Comparison of ENCODE assay signal across 8 mouse cellular contexts in genomic region chr17:83128843-83129544, GRCm38 (mm10).
A peak's percentile ranks its signal among the peaks of the same experiment; 100 is the strongest.
DNase-seq lines count a peak whose midpoint lies in the region; ATAC-seq and TF ChIP-seq lines count a peak whose summit lies in the region.

No protein-coding gene starts in this region.

- H3K4me3 ChIP-seq in cerebellum, adult 2 months (replicated peaks; ENCODE audit: insufficient read depth, low read depth, low read length) = peak overlapping the region; percentile 4
- H3K4me3 ChIP-seq in hindbrain, embryonic 10.5 days = no peak overlapping the region
- no peak overlapping the region for H3K4me3 ChIP-seq in liver, embryonic 11.5 days (ENCODE audit: low read depth, low read length)

- TF ChIP-seq POLR2A in cerebellum, adult 2 months (IDR thresholded peaks at IDR 0.05; ENCODE audit: borderline replicate concordance, insufficient read depth, low read length) = no peak

- peaks cover 4% of the 10 kb centered on the region for H3K4me1 ChIP-seq in cerebellum, adult 2 months (ENCODE audit: control insufficient read depth, insufficient read depth, low read length)
- H3K4me1 ChIP-seq in hindbrain, embryonic 10.5 days (replicated peaks) = peaks cover 74% of the 10 kb centered on the region
- peaks cover 11% of the 10 kb centered on the region for H3K4me1 ChIP-seq in liver, embryonic 11.5 days (replicated peaks; ENCODE audit: control insufficient read depth, insufficient read depth, low read length)

- no peak for TF ChIP-seq CTCF in cerebellum, adult 2 months (IDR thresholded peaks at IDR 0.05; ENCODE audit: borderline replicate concordance, insufficient read depth, low read depth, low read length)

- no peaks in the 10 kb centered on the region for H3K9me3 ChIP-seq in hindbrain, embryonic 10.5 days
- H3K9me3 ChIP-seq in liver, embryonic 11.5 days (ENCODE audit: control insufficient read depth, low read length) = no peaks in the 10 kb centered on the region

- peak; percentile 47 for DNase-seq in gastrocnemius, postnatal 25 days
- DNase-seq in gastrocnemius, postnatal 36 days = no peak
- peak; percentile 53 to 61 for DNase-seq in cerebellum, adult 2 months
- DNase-seq in hindbrain, embryonic 10.5 days (ENCODE audit: low spot score) = no peak
- DNase-seq in left cerebral cortex, postnatal 25 days (ENCODE audit: low spot score in 2 of 2) = peak; percentile 67 to 82
- DNase-seq in c-Kit-positive CD71-positive TER-119-positive erythroid progenitor cells, embryonic 14.5 days (ENCODE audit: low spot score) = no peak
- no peak for DNase-seq in liver, embryonic 11.5 days (ENCODE audit: low spot score)
- no peak for DNase-seq in lung, postnatal 10 days

- no peak overlapping the region for H3K27ac ChIP-seq in cerebellum, adult 2 months (ENCODE audit: insufficient read depth, low read length)
- peak overlapping the region; percentile 47 for H3K27ac ChIP-seq in hindbrain, embryonic 10.5 days
- H3K27ac ChIP-seq in liver, embryonic 11.5 days (ENCODE audit: low read depth, low read length) = no peak overlapping the region

- ATAC-seq in liver, embryonic 11.5 days (replicated peaks; ENCODE audit: low FRiP score) = no peak

- 27% methylated on average over 14 of the region's 14 CpGs for WGBS in cerebellum, adult 2 months
- WGBS in hindbrain, embryonic 10.5 days = 58% methylated on average over 14 of the region's 14 CpGs
- WGBS in liver, embryonic 11.5 days = 77% methylated on average over 14 of the region's 14 CpGs

- H3K36me3 ChIP-seq in hindbrain, embryonic 10.5 days = no peaks in the 10 kb centered on the region
- H3K36me3 ChIP-seq in liver, embryonic 11.5 days (ENCODE audit: control insufficient read depth, insufficient read depth, low read length) = no peaks in the 10 kb centered on the region

- intact Hi-C loops in gastrocnemius, postnatal 36 days (cut with DNase I) = loop anchor here (5.0 kb wide), 1 partner anchor 83 kb away; no protein-coding TSS in a partner anchor
- intact Hi-C loops in left cerebral cortex, postnatal 25 days (cut with DNase I) = no loop called here

- no peak overlapping the region for H3K9ac ChIP-seq in liver, embryonic 11.5 days (ENCODE audit: low read depth, low read length)

- H3K27me3 ChIP-seq in cerebellum, adult 2 months (ENCODE audit: control insufficient read depth, insufficient read depth, low read length) = no peaks in the 10 kb centered on the region
- H3K27me3 ChIP-seq in hindbrain, embryonic 10.5 days (ENCODE audit: insufficient read depth, poor library complexity, severe bottlenecking) = peaks cover 28% of the 10 kb centered on the region
- H3K27me3 ChIP-seq in liver, embryonic 11.5 days (replicated peaks; ENCODE audit: control insufficient read depth, insufficient read depth, low read length) = no peaks in the 10 kb centered on the region

- H3K4me2 ChIP-seq in liver, embryonic 11.5 days = no peak overlapping the region

Comparison
In these comparisons a context has a peak if more than half of its experiments do, and no peak if none do; other contexts are left out.
1. DNase-seq: peak in gastrocnemius, postnatal 25 days (single experiment), cerebellum, adult 2 months (2 of 2) and left cerebral cortex, postnatal 25 days (2 of 2); none in gastrocnemius, postnatal 36 days (0 of 2), hindbrain, embryonic 10.5 days (single experiment), c-Kit-positive CD71-positive TER-119-positive erythroid progenitor cells, embryonic 14.5 days (single experiment), liver, embryonic 11.5 days (single experiment) and lung, postnatal 10 days (single experiment).